Mouse (Mus musculus) embryonic facial prominence, embryonic 12.5 days (tissue): ENCODE data around the gene Usp31. TPM values are rescaled to one million over a fixed set of nuclear protein-coding genes. Genes with fewer than 3 reads are reported as not detected.

Experiments
- polyA plus RNA-seq: library from polyadenylated mRNA; unstranded; fragments of >200 nt; fragmentation: Nextera tagmentation; extraction: Ambion mirVana; gene quantifications from 2 replicates; pipeline ENCODE4 v1.2.1, GENCODE M21; 2016

Usp31 gene
- polyA plus RNA-seq, 1 experiment from 2014 or later = 2.3 TPM

Other genes starting within 250 kb of the Usp31 start
- 0.24 and 0.47 TPM in 2 replicates for gene Scnn1g, start 27.2 kb upstream of the Usp31 start, polyA plus RNA-seq
- 0.23 TPM in 2 replicates for gene Scnn1b, start 157.8 kb upstream of the Usp31 start, polyA plus RNA-seq